Mouse (Mus musculus) liver, postnatal 0 days (tissue): ENCODE measurements around the gene Ugt1a6a.

Source experiments
- CTCF ChIP-seq: sonication (generic); IDR thresholded peaks from 2 replicates; pipeline ENCODE4 v1.5.1; 2016; ENCODE audit warnings: antibody characterized with exemption, low read depth
- EP300 ChIP-seq: IDR thresholded peaks from 2 replicates; pipeline ENCODE4 v1.6.1; 2016; ENCODE audit warnings: antibody characterized with exemption, low read depth, mild to moderate bottlenecking

- TF ChIP-seq CTCF, result no peak
- no peak for TF ChIP-seq EP300
Measured at GRCm38 (mm10) chr1:88230981-88231802, 96.6 kb downstream of the Ugt1a6a start.
